Mouse (Mus musculus) CD4-positive, CD25-positive, alpha-beta regulatory T cell, adult 4 months (primary cell): ENCODE data around the gene Zfp831. TPM values are rescaled to one million over a fixed set of nuclear protein-coding genes. Genes with fewer than 3 reads are reported as not detected.

Experiments
- ATAC-seq: one replicate; pipeline ENCODE4 v1.8.0; 2017
- polyA plus RNA-seq, 2 experiments: library from polyadenylated mRNA; unstranded; fragments of 100-300 nt; shearing (Covaris generic); gene quantifications; one replicate each; pipeline ENCODE4 v1.2.1; 2017

Zfp831 gene
- polyA plus RNA-seq, 2 experiments from 2014 or later: 9.2 to 9.6 TPM

DNA sequence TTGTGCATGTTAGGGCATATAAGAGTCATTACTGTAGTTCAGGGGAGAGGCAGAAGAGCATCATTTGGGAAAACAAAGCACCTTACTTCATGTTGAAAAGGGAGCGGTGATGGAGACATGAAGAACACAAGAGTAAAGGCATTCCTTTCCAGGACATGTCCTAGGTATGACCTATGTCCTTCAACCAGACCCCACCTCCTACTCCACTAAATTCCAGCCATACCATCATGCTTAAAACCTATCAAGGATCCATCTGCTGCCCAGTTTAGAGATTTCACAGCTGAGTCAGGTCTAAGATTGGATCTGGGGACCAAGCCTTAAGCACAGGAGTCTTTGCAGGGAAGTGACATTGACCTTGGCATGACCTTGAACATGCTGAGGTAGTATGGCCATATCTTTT lies 91.9 kb downstream of the Zfp831 start:
- ATAC-seq: no peak

DNA sequence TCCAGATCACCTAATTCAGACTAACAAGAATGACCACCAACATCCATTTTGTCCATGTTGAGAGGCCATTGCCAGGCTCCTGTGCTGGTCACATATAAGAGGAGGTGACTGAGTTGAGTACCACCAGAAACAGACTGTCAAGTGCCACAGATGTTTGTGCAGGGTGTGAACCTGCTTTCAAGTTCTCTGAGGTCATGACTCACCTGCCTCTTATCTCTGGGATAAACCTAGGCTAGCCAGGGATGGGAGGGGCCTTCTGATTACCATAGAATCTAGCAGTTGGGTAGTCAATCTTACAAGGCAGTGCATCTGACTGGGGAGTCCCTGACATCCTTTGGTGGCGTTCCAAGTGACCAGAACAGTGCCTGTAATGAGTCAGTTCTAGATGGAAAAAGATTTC lies 103.8 kb downstream of the Zfp831 start:
- ATAC-seq: no peak

DNA sequence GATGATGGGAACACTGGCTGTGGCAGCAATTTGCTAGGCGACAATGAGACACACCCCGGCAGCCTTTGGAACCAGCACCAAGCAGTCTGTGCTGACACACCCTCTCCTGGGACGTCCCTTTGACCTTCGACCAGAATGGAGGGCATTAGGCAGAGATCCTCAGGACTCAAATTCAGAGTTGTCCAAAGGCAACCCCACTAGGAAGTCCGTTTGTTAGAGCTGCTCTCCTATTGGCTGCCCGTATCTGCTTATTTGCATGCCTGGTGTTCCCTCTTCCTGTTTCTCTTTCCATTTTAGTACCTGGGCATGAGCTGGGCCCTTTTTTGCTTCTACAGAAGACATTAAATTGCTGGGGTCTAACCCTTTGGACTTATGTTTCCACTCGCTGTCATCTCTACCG lies 105.0 kb downstream of the Zfp831 start:
- ATAC-seq: no peak

DNA sequence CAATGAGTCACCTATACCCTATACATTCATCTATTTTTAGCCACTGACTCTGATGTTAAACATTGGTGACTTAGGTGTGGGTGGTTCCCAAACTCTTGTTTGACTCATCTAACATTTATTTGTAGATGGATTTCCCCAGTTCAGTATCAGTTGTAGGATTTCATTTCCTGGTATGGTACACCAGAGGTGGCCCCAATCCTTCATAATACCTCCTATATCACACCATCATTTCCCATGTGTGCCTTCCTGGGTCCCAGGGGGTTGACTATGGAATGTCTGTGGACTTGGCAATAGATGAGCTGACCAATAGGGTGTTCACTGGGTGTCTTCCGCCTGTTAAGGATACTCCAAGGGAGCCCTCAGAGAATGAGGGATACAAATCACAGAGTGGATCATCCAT lies 109.9 kb downstream of the Zfp831 start:
- ATAC-seq: no peak

DNA sequence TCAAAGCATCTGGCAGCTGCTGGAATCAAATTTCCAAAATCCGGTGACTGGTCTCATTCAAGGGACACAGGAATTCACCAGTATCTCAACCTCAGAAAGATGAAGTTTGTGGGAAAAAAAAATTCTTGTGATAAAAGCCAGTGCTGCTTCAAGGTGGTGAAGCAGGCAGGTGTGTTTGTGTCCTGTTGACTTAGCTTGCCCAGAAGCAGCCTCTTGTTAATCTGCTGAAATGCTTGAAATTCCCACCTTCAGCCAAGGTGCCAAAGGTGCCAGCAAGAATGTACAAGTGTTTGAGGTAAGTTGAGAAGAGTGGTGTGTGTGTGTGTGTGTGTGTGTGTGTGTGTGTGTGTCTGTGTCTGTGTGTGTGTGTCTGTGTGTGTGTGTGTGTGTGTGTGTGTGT lies 110.9 kb downstream of the Zfp831 start:
- ATAC-seq: no peak

DNA sequence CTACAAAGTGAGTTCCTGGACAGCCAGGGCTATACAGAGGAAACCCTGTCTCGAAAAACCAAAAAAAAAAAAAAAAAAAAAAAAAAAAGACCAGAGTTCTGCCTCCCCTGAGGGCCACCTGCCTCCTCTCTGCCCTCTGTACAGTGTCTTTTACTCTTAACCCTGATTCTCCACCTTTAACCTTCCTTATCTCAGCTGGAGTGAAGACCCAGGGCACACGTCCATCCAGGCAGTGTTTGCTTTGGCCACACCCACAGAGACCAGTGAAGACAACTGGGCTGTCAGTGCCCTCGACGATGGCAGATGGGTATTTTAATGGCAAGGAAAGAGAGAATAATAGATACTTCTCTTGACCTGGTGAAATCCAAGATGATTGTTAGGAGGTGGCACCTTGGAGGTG lies 115.9 kb downstream of the Zfp831 start:
- ATAC-seq: no peak

Other genes with a start within 250 kb of the Zfp831 start
- 100 to 1,000 TPM in 1 of 2 experiments, 10 to 100 TPM in 1; 53.4 to 105 TPM for gene Nelfcd, start 227.7 kb upstream of the Zfp831 start, polyA plus RNA-seq
- 100 to 1,000 TPM in 1 of 2 experiments, 10 to 100 TPM in 1; 91.9 to 125 TPM for gene Ctsz, start 204.5 kb upstream of the Zfp831 start, polyA plus RNA-seq
- gene Tubb1, start 192.8 kb upstream of the Zfp831 start, polyA plus RNA-seq: not detected
- 100 to 1,000 TPM; 552 to 670 TPM for gene Atp5e, start 179.4 kb upstream of the Zfp831 start, polyA plus RNA-seq
- gene Prelid3b, start 170.5 kb upstream of the Zfp831 start, polyA plus RNA-seq: 10 to 100 TPM; 69.8 to 85.8 TPM
- gene Edn3, start 117.1 kb downstream of the Zfp831 start, polyA plus RNA-seq: not detected